Mouse (Mus musculus) lung, embryonic 14.5 days (tissue): ENCODE measurements around the gene Pcf11. TPM values are rescaled to one million over a fixed set of nuclear protein-coding genes. Genes with fewer than 3 reads are reported as not detected.

Source experiments
- ATAC-seq: fragments of 200-750 bp; cut with Nextera tagmentation; 2 replicates; pipeline ENCODE4 v1.8.0; 2017; ENCODE audit warnings: mild to moderate bottlenecking, moderate TSS enrichment, moderate library complexity; ENCODE audit not compliant: insufficient read depth
- DNase-seq: peaks from one replicate; pipeline ENCODE4 v3.0.0-alpha.2; 2015
- H3K27ac ChIP-seq: fragments of 300-500 bp; sonication (generic); 2 replicates; pipeline ENCODE4 v1.5.1; 2014; ENCODE audit warnings: low read depth, mild to moderate bottlenecking, moderate library complexity
- H3K27me3 ChIP-seq: fragments of 300-500 bp; sonication (generic); 2 replicates; pipeline ENCODE4 v1.6.1; 2014; ENCODE audit warnings: low read length, control low read depth; ENCODE audit not compliant: insufficient read depth
- H3K36me3 ChIP-seq: fragments of 300-500 bp; sonication (generic); 2 replicates; pipeline ENCODE4 v1.6.1; 2014; ENCODE audit warnings: control low read depth; ENCODE audit not compliant: insufficient read depth
- H3K4me1 ChIP-seq: fragments of 300-500 bp; sonication (generic); 2 replicates; pipeline ENCODE4 v1.6.1; 2014; ENCODE audit warnings: antibody characterized with exemption, control low read depth; ENCODE audit not compliant: insufficient read depth
- H3K4me2 ChIP-seq: fragments of 300-500 bp; sonication (generic); 2 replicates; pipeline ENCODE4 v1.6.1; 2014; ENCODE audit warnings: mild to moderate bottlenecking
- H3K4me3 ChIP-seq: fragments of 300-500 bp; sonication (generic); 2 replicates; pipeline ENCODE4 v1.5.1; 2014; ENCODE audit warnings: low read depth, low read length
- H3K9ac ChIP-seq: fragments of 300-500 bp; sonication (generic); 2 replicates; pipeline ENCODE4 v1.6.1; 2014
- H3K9me3 ChIP-seq: fragments of 300-500 bp; sonication (generic); 2 replicates; pipeline ENCODE4 v1.6.1; 2016; ENCODE audit warnings: low read depth, low read length, control low read depth
- CTCF ChIP-seq: IDR thresholded peaks from 2 replicates; pipeline ENCODE4 v1.5.1; 2016; ENCODE audit warnings: antibody characterized with exemption, low read depth
- WGBS: fragments of 180-500 bp; shearing (Covaris S2); extraction: QIAGEN DNeasy Blood & Tissue Kit; methylation state at CpG from one replicate; pipeline ENCODE4 v1.1.7; 2014; 5-methylcytosine and 5-hydroxymethylcytosine counted together
- polyA plus RNA-seq: library from polyadenylated mRNA; unstranded; fragments of >200 nt; fragmentation: Nextera tagmentation; extraction: Ambion mirVana; gene quantifications from 2 replicates; pipeline ENCODE4 v1.2.1, GENCODE M21; 2014

Gene Pcf11
- polyA plus RNA-seq = 21.0 and 22.2 TPM in 2 replicates

DNA sequence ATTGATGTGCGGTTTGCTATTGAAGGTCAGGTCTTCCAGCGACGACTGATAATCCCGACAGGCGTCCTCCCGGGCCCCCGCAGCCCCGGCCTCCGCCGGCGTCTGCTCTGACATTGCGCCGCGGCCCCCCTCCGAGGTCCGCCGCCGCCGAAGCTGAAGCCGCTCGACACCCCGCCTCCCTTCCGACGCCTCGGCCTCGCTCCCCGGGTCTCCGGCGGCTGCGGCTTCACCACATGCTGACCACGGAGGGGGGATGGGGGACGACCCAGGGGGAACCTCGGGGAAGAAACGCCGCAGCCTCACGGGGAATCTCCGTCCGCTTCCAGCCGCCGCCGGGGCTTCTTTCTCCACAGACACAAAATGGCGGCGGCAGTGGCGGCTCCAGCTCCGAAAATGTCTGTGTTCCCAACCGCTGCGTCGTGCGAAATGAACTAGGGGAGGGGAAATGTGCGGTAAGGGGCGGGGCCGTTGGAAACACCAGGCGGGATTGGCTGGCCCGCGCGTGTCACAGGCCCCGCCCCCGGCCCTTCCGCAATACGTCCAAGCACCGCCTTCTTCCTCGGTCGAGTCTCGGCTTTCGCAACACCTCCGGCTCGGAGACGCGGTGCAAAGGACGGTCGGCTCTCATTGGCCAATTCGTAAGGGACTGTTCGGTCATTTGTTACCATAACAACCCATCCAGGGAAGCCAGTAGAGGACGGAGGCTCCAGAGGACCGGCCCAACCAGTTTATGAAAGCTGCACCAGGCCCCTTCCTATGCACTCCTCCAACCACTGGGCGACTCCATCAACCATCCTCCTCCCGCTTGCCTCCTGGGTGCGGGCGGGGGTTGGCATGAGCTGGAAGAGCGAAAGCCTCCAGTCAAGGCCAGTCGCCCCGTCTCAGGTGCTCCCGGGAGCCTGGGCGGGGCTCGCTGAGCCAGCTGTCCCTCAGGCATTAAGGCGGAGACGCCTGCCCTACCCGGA, at the start of gene Pcf11:
Gene Pcf11, minus strand, starts transcription at position 428 of the 965 bp plus-strand sequence.
- peak; percentile 99 for ATAC-seq
- Histone ChIP-seq H3K4me2 (peak within 1 kb of the TSS; percentile 77), H3K9me3 (no peaks in the 10 kb centered on the region), H3K4me3 (peak within 1 kb of the TSS; percentile 85), H3K36me3 (peaks cover 8% of the 10 kb centered on the region), H3K27ac (peak within 1 kb of the TSS; percentile 98), H3K4me1 (peaks cover 12% of the 10 kb centered on the region; the same call in 1 of the 2 replicates), H3K27me3 (no peaks in the 10 kb centered on the region), H3K9ac (peak within 1 kb of the TSS; percentile 99)
- peak; percentile 99 for DNase-seq
- WGBS = under 1% methylated on average over 88 of the region's 88 CpGs
- peak; percentile 28; the same call in 1 of the 2 replicates for TF ChIP-seq CTCF

DNA sequence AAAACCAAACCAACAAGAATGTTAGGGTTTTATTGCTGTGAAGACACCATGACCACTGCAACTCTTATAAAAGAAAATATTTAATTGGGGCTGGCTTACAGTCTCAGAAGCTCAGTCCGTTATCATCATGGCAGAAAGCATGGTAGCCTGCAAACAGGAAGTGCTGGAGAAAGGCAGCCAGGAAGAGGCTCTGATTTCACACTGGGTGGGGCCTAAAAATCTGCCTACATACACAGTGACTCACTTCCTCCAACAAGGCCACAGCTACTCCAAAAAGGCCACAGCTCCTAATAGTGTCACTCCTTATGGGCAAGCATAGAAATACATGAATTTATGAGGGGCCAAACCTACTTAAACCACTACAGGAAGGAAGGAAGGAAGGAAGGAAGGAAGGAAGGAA, 45.3 kb upstream of the Pcf11 start:
- H3K27ac ChIP-seq = no peak overlapping the region
- no peaks in the 10 kb centered on the region for H3K36me3 ChIP-seq
- H3K9ac ChIP-seq = no peak overlapping the region
- ATAC-seq = no peak
- no peaks in the 10 kb centered on the region for H3K9me3 ChIP-seq
- no peak for TF ChIP-seq CTCF
- H3K27me3 ChIP-seq = no peaks in the 10 kb centered on the region
- no peaks in the 10 kb centered on the region for H3K4me1 ChIP-seq
- WGBS = 73% methylated on average over 1 of the region's 1 CpGs
- H3K4me2 ChIP-seq = no peak overlapping the region
- no peak for DNase-seq
- H3K4me3 ChIP-seq = no peak overlapping the region

DNA sequence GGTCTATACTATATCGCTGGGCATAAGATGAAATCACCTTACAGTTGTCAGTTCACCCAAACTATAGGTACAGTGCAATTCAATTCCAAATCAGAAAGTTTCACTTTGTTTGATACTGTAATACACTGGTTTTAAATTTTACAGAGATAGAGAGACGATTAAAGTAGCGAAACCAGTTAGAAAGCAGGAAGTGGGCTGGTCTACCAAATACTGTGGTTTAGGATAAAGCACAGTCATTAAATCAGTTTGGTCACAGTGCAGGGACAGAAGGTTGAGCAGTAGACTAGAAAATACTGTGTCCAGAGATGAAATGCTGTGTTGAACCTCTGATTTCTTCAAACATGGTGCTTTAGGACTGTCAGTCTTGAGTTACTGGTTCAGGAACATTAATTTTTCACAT, 41.9 kb upstream of the Pcf11 start:
- DNase-seq = no peak
- no peak overlapping the region for H3K4me3 ChIP-seq
- WGBS = 81% methylated on average over 3 of the region's 3 CpGs
- H3K9me3 ChIP-seq = no peaks in the 10 kb centered on the region
- H3K4me2 ChIP-seq = no peak overlapping the region
- TF ChIP-seq CTCF = no peak
- no peak for ATAC-seq
- H3K4me1 ChIP-seq = no peaks in the 10 kb centered on the region
- H3K9ac ChIP-seq = no peak overlapping the region; the same call in 1 of the 2 replicates
- H3K36me3 ChIP-seq = no peaks in the 10 kb centered on the region
- no peak overlapping the region for H3K27ac ChIP-seq
- H3K27me3 ChIP-seq = no peaks in the 10 kb centered on the region

DNA sequence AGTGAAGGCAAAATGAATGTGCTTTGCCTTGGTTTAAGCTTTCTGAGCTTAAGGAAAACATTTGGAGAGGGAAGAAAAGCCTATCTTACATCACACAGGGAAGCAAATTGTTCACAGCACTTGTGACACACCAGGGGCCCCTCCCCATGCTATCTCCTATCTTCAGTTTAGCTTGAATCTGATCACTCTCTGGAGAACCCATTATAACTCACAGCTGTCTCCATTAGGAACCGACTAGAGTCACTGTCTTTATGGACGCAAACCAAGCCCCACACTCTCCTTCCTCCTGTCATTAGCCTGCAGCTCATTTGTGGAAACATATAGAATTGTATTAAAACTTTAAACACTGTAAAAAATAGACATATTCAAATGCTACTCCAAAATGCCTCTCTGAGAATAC, 39.8 kb upstream of the Pcf11 start:
- DNase-seq = no peak
- no peak for ATAC-seq
- no peaks in the 10 kb centered on the region for H3K4me1 ChIP-seq
- WGBS = 31% methylated on average over 2 of the region's 2 CpGs
- no peak for TF ChIP-seq CTCF
- H3K4me3 ChIP-seq = no peak overlapping the region
- H3K4me2 ChIP-seq = no peak overlapping the region
- no peaks in the 10 kb centered on the region for H3K36me3 ChIP-seq
- H3K27me3 ChIP-seq = no peaks in the 10 kb centered on the region
- H3K27ac ChIP-seq = no peak overlapping the region
- H3K9me3 ChIP-seq = no peaks in the 10 kb centered on the region
- H3K9ac ChIP-seq = no peak overlapping the region

DNA sequence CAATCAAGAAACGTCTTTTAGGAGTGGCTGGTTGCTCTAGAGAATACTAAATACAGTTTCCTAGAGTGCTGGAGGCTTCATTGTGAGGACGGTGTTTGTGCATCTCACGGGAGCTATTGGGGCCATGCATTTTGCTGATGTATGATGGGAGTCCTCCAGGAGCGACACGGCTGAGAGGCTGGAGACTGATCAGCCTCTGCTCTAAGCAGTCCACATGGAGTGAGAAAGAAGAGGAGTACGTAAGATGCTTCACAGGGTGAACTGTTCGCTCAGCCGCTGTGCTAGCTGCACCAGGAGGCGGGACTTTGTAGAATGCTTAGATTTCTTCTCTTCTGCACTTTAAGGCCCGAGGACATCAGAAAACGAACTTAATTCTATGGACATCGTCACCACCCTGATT, 37.0 kb upstream of the Pcf11 start:
- H3K4me3 ChIP-seq = no peak overlapping the region
- H3K27me3 ChIP-seq = no peaks in the 10 kb centered on the region
- WGBS = 62% methylated on average over 12 of the region's 12 CpGs
- H3K9me3 ChIP-seq = no peaks in the 10 kb centered on the region
- no peak for ATAC-seq
- no peaks in the 10 kb centered on the region for H3K36me3 ChIP-seq
- no peak overlapping the region for H3K4me2 ChIP-seq
- H3K27ac ChIP-seq = no peak overlapping the region
- no peak for DNase-seq
- TF ChIP-seq CTCF = no peak
- no peaks in the 10 kb centered on the region for H3K4me1 ChIP-seq
- H3K9ac ChIP-seq = no peak overlapping the region

DNA sequence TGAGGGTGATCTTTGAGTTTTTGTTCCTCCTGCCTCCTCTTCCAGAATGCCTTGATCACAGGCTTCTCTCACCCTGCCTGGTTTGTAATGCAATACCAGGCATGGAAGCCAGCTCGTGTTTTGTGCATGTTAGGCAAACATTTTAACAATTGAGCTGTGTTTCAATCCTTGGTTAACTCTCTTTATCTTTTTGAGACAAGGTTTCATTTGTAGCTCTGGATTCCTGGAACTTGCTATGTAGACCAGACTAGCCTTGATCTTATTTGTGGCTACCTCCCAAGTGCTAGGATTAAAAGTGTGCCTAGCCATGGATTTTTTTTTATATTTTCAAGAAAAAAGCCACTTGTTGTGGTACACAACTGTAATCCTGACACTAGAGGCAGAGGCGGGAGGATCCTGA, 35.8 kb upstream of the Pcf11 start:
- no peak overlapping the region for H3K9ac ChIP-seq
- TF ChIP-seq CTCF = no peak
- H3K9me3 ChIP-seq = no peaks in the 10 kb centered on the region
- H3K36me3 ChIP-seq = no peaks in the 10 kb centered on the region
- DNase-seq (no peak), ATAC-seq (no peak)
- no peaks in the 10 kb centered on the region for H3K4me1 ChIP-seq
- H3K4me3 ChIP-seq = no peak overlapping the region
- H3K4me2 ChIP-seq = no peak overlapping the region
- 59% methylated on average over 2 of the region's 2 CpGs for WGBS
- H3K27ac ChIP-seq = no peak overlapping the region
- no peaks in the 10 kb centered on the region for H3K27me3 ChIP-seq

DNA sequence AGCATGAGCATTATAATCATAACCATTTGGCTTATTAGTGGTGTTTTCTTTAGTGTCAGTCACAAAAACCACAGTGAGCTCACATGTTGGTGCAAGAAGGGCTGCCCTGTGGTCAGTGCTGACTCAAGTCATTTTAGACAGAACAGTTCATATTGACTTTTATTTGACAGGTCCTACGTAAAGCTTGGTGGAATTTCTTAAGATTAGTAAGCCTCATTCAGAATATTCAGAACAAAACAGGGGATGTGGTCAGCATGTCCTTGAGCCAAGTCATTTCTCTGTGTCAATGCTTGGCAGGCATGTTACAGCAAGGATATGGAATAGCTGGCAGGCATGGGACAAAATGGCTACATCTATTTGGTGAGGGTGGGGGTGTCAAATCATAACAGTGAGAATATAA, 33.9 kb upstream of the Pcf11 start:
- no peak for DNase-seq
- Histone ChIP-seq H3K27me3 (no peaks in the 10 kb centered on the region), H3K36me3 (no peaks in the 10 kb centered on the region), H3K9ac (no peak overlapping the region), H3K4me2 (no peak overlapping the region), H3K4me1 (no peaks in the 10 kb centered on the region), H3K4me3 (no peak overlapping the region), H3K9me3 (no peaks in the 10 kb centered on the region), H3K27ac (no peak overlapping the region)
- 70% methylated on average over 1 of the region's 1 CpGs for WGBS
- no peak for ATAC-seq
- no peak for TF ChIP-seq CTCF
